11 mouse cellular contexts compared by ENCODE assay signal in the genomic region with DNA sequence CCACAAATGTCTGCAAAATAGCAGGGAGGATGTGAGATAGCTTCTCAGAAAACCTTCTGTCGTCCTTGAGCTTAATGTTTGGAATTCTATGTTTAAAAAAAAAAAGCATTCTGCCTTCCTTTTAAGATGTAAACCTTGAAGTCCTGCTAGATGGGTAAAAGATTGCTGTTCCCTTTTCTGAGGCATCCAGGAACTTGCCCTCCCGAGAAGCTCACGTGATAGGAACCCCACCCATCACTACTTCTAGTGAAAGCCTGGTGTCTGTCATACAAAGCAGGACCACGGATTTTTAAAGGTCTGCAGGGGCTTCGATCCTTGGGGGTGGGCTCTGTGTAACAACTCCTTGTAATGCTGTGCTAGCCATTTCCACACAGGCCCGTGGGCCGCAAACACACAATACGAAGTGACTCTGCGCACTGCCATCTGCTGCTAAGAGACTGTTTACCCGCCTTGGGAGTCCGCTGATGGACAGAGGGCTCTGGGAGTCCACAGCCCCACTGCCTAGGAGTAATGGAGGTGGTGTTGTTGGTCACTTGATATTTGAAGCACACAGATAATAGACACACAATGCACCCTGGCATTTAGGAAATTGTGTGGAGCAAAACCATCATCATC. TPM values are rescaled to one million over a fixed set of nuclear protein-coding genes. Genes with fewer than 3 reads are reported as not detected.
A peak's percentile ranks its signal among the peaks of the same experiment; 100 is the strongest.
DNase-seq lines count a peak whose midpoint lies in the region; ATAC-seq and TF ChIP-seq lines count a peak whose summit lies in the region.
"Had no signal": no experiment of that assay in that cellular context is flagged by ENCODE, and none has a peak within 500 bp of the region (broad histone marks: within the 10 kb centered on the region; RNA-seq: fewer than 3 reads in every experiment).

No protein-coding gene starts in this region.

- intact Hi-C loops in left cerebral cortex, adult 2 months (cut with DNase I), result no loop called here

- no peak overlapping the region for H3K4me2 ChIP-seq in hindbrain, embryonic 14.5 days (replicated peaks)
- peak overlapping the region; percentile 17; the same call in 1 of the 2 replicates for H3K4me2 ChIP-seq in midbrain, embryonic 16.5 days (ENCODE audit: low read length)
- H3K4me2 ChIP-seq: intestine, embryonic 15.5 days; limb, embryonic 13.5 days had no signal

- WGBS in hindbrain, embryonic 14.5 days, result 49% methylated on average over 11 of the region's 11 CpGs
- WGBS in midbrain, embryonic 16.5 days, result 31% methylated on average over 11 of the region's 11 CpGs

- no peaks in the 10 kb centered on the region for H3K9me3 ChIP-seq in hindbrain, embryonic 14.5 days (ENCODE audit: control insufficient read depth, low read length)
- H3K9me3 ChIP-seq in midbrain, embryonic 16.5 days (replicated peaks; ENCODE audit: control insufficient read depth, low read length, poor library complexity, severe bottlenecking), result no peaks in the 10 kb centered on the region
- H3K9me3 ChIP-seq: intestine, embryonic 15.5 days; limb, embryonic 13.5 days had no signal

- H3K4me3 ChIP-seq in left cerebral cortex, adult 2 months, result no peak overlapping the region
- H3K4me3 ChIP-seq in hindbrain, embryonic 14.5 days (replicated peaks; ENCODE audit: low read length), result no peak overlapping the region
- no peak overlapping the region for H3K4me3 ChIP-seq in midbrain, embryonic 16.5 days (ENCODE audit: low read depth, low read length)
- H3K4me3 ChIP-seq: intestine, embryonic 15.5 days; limb, embryonic 13.5 days had no signal

- no peak overlapping the region for H3K9ac ChIP-seq in hindbrain, embryonic 14.5 days
- peak overlapping the region; percentile 10; the same call in 1 of the 2 replicates for H3K9ac ChIP-seq in midbrain, embryonic 16.5 days (ENCODE audit: low read depth, low read length)
- H3K9ac ChIP-seq: intestine, embryonic 15.5 days; limb, embryonic 13.5 days had no signal

- DNase-seq in left cerebral cortex, adult 2 months (ENCODE audit: extremely low spot score in 1 of 2, low spot score in 2 of 2), result peak in 1 of 2 experiments; percentile 11
- DNase-seq in left cerebral cortex, adult 18-20 months (ENCODE audit: low spot score in 2 of 2), result no peak
- no peak for DNase-seq in hindbrain, embryonic 14.5 days (ENCODE audit: low spot score)
- DNase-seq in urinary bladder, postnatal 10 days (ENCODE audit: low spot score), result no peak
- no peak for DNase-seq in kidney, adult 8-10 months
- DNase-seq: cerebellum, postnatal 10 days had no signal

- ATAC-seq in common myeloid progenitor, adult 5-6 weeks (replicated peaks; ENCODE audit: low read depth, poor library complexity, severe bottlenecking), result 0 out of 2 replicates have a peak, but pooled peaks have one; percentile 32
- ATAC-seq in hindbrain, embryonic 14.5 days (ENCODE audit: low FRiP score), result no peak
- peak; percentile 67; the same call in 1 of the 2 replicates for ATAC-seq in midbrain, embryonic 16.5 days
- no peak for ATAC-seq in cerebellum, adult (ENCODE audit: insufficient number of reproducible peaks, low FRiP score, low TSS enrichment)
- ATAC-seq: intestine, embryonic 15.5 days had no signal

- H3K4me1 ChIP-seq in hindbrain, embryonic 14.5 days (replicated peaks; ENCODE audit: control insufficient read depth, insufficient read depth, low read length), result peaks cover 18% of the 10 kb centered on the region
- H3K4me1 ChIP-seq in midbrain, embryonic 16.5 days (ENCODE audit: control insufficient read depth, insufficient read depth, low read length), result peaks cover 12% of the 10 kb centered on the region
- H3K4me1 ChIP-seq: intestine, embryonic 15.5 days had no signal

- peak overlapping the region; percentile 51 for H3K27ac ChIP-seq in left cerebral cortex, adult 2 months
- peak overlapping the region; percentile 76 for H3K27ac ChIP-seq in hindbrain, embryonic 14.5 days
- peak overlapping the region; percentile 66 for H3K27ac ChIP-seq in midbrain, embryonic 16.5 days (ENCODE audit: low read length)
- H3K27ac ChIP-seq: intestine, embryonic 15.5 days; limb, embryonic 13.5 days had no signal

- TF ChIP-seq CTCF in left cerebral cortex, adult 2 months (IDR thresholded peaks at IDR 0.05), result no peak

- H3K27me3 ChIP-seq in hindbrain, embryonic 14.5 days (ENCODE audit: control insufficient read depth, insufficient read depth, low read length), result no peaks in the 10 kb centered on the region
- no peaks in the 10 kb centered on the region for H3K27me3 ChIP-seq in midbrain, embryonic 16.5 days (ENCODE audit: control insufficient read depth, insufficient read depth, low read depth, low read length)
- H3K27me3 ChIP-seq: intestine, embryonic 15.5 days had no signal

- no peaks in the 10 kb centered on the region for H3K36me3 ChIP-seq in hindbrain, embryonic 14.5 days (replicated peaks; ENCODE audit: control insufficient read depth, insufficient read depth)
- no peaks in the 10 kb centered on the region for H3K36me3 ChIP-seq in midbrain, embryonic 16.5 days (ENCODE audit: control insufficient read depth, insufficient read depth, low read length)
- H3K36me3 ChIP-seq: intestine, embryonic 15.5 days; limb, embryonic 13.5 days had no signal

RNA-seq across cellular contexts. Expression of a gene that starts 43.3 kb away (rescaled TPM):
- 1 to 10 TPM; 1.6 to 2.8 TPM for total RNA-seq in left cerebral cortex, adult 2 months (2021)
- total RNA-seq in left cerebral cortex, adult 18-20 months (2021), result 1 to 10 TPM; 2.3 to 3.0 TPM
- total RNA-seq in common myeloid progenitor, adult 5-6 weeks (2017), result not detected in 2 replicates
- polyA plus RNA-seq in hindbrain, embryonic 14.5 days (2014; fragmentation: Nextera tagmentation; extraction: Ambion mirVana), result 0.33 and 0.76 TPM in 2 replicates
- polyA plus RNA-seq in midbrain, embryonic 16.5 days (2015; fragmentation: Nextera tagmentation; extraction: Ambion mirVana), result 0.72 and 0.78 TPM in 2 replicates

Comparison
In these comparisons a context has a peak if more than half of its experiments do, and no peak if none do; other contexts are left out.
1. ATAC-seq: peak in common myeloid progenitor, adult 5-6 weeks (single experiment) and midbrain, embryonic 16.5 days (single experiment); none in hindbrain, embryonic 14.5 days (single experiment) and cerebellum, adult (single experiment).
2. Peak in every context shown above with its lines, with median percentiles within 50 percentile points of each other: H3K27ac ChIP-seq.